Mouse (Mus musculus) embryonic facial prominence, embryonic 11.5 days (tissue): ENCODE measurements around the gene Prdm16. TPM values are rescaled to one million over a fixed set of nuclear protein-coding genes. Genes with fewer than 3 reads are reported as not detected.

Experiments
- ATAC-seq: fragments of 200-750 bp; cut with Nextera tagmentation; replicated peaks from 2 replicates; pipeline ENCODE4 v1.8.0; 2017; ENCODE audit warnings: low read depth; ENCODE audit not compliant: insufficient number of reproducible peaks, low FRiP score, low TSS enrichment
- DNase-seq: peaks from one replicate; pipeline ENCODE4 v3.0.0-alpha.2; 2015; ENCODE audit warnings: low spot score
- H3K27ac ChIP-seq: fragments of 300-500 bp; sonication (generic); replicated peaks from 2 replicates; pipeline ENCODE4 v1.5.1; 2014; ENCODE audit warnings: mild to moderate bottlenecking, low read depth, low read length, control low read depth
- H3K27me3 ChIP-seq: fragments of 300-500 bp; sonication (generic); 2 replicates; pipeline ENCODE4 v1.6.1; 2014; ENCODE audit warnings: mild to moderate bottlenecking, low read length, moderate library complexity, mixed read lengths; ENCODE audit not compliant: control insufficient read depth, insufficient read depth
- H3K36me3 ChIP-seq: fragments of 300-500 bp; sonication (generic); replicated peaks from 2 replicates; pipeline ENCODE4 v1.6.1; 2014; ENCODE audit warnings: low read depth, mild to moderate bottlenecking, low read length, moderate library complexity, mixed read lengths; ENCODE audit not compliant: control insufficient read depth, insufficient read depth
- H3K4me1 ChIP-seq: fragments of 300-500 bp; sonication (generic); 2 replicates; pipeline ENCODE4 v1.6.1; 2014; ENCODE audit warnings: low read length, mixed read lengths; ENCODE audit not compliant: control insufficient read depth, insufficient read depth
- H3K4me2 ChIP-seq: fragments of 300-500 bp; sonication (generic); 2 replicates; pipeline ENCODE4 v1.6.1; 2014; ENCODE audit warnings: low read depth, mild to moderate bottlenecking, control low read depth, low read length, moderate library complexity
- H3K4me3 ChIP-seq: fragments of 300-500 bp; sonication (generic); 2 replicates; pipeline ENCODE4 v1.5.1; 2014; ENCODE audit warnings: low read depth, low read length, control low read depth
- H3K9ac ChIP-seq: fragments of 300-500 bp; sonication (generic); replicated peaks from 2 replicates; pipeline ENCODE4 v1.6.1; 2014; ENCODE audit warnings: mild to moderate bottlenecking, control low read depth, low read length
- H3K9me3 ChIP-seq: fragments of 300-500 bp; sonication (generic); replicated peaks from 2 replicates; pipeline ENCODE4 v1.6.1; 2016; ENCODE audit warnings: mild to moderate bottlenecking, low read length, inconsistent platforms, mixed read lengths; ENCODE audit not compliant: control insufficient read depth
- WGBS: fragments of 180-500 bp; shearing (Covaris S2); extraction: QIAGEN DNeasy Blood & Tissue Kit; methylation state at CpG from one replicate; pipeline ENCODE4 v1.1.7; 2014; 5-methylcytosine and 5-hydroxymethylcytosine counted together
- polyA plus RNA-seq: library from polyadenylated mRNA; unstranded; fragments of >200 nt; fragmentation: Nextera tagmentation; extraction: Ambion mirVana; gene quantifications from 2 replicates; pipeline ENCODE4 v1.2.1, GENCODE M21; 2014

Prdm16 gene
- polyA plus RNA-seq, 1 experiment from 2014 or later, result 22.3 TPM

GRCm38 (mm10) chr4:154511767-154512166 lies 124.9 kb downstream of the Prdm16 start:
- WGBS, result 30% methylated on average over 4 of the region's 4 CpGs
- Histone ChIP-seq H3K9ac (no peak overlapping the region), H3K9me3 (no peaks in the 10 kb centered on the region), H3K27ac (no peak overlapping the region; the same call in 1 of the 2 replicates), H3K4me3 (no peak overlapping the region), H3K4me1 (peaks cover 12% of the 10 kb centered on the region), H3K27me3 (no peaks in the 10 kb centered on the region), H3K4me2 (no peak overlapping the region), H3K36me3 (no peaks in the 10 kb centered on the region)
- no peak for ATAC-seq
- DNase-seq, result peak; percentile 63

- Histone ChIP-seq H3K27me3 (no peaks in the 10 kb centered on the region; the same call in 1 of the 2 replicates), H3K4me3 (no peak overlapping the region), H3K36me3 (no peaks in the 10 kb centered on the region), H3K27ac (no peak overlapping the region), H3K9ac (no peak overlapping the region), H3K4me1 (peaks cover 11% of the 10 kb centered on the region; the same call in 1 of the 2 replicates), H3K4me2 (no peak overlapping the region), H3K9me3 (no peaks in the 10 kb centered on the region)
- ATAC-seq, result no peak
- WGBS, result 9% methylated on average over 20 of the region's 20 CpGs
- DNase-seq, result peak; percentile 59
Measured at GRCm38 (mm10) chr4:154506774-154507435, 129.8 kb downstream of the Prdm16 start.

- DNase-seq, result no peak
- no peak overlapping the region for H3K4me2 ChIP-seq
- H3K4me3 ChIP-seq, result no peak overlapping the region
- no peaks in the 10 kb centered on the region; the same call in 1 of the 2 replicates for H3K27me3 ChIP-seq
- no peaks in the 10 kb centered on the region for H3K36me3 ChIP-seq
- no peak overlapping the region for H3K27ac ChIP-seq
- no peak overlapping the region for H3K9ac ChIP-seq
- WGBS, result 83% methylated on average over 5 of the region's 5 CpGs
- H3K4me1 ChIP-seq, result peaks cover 9% of the 10 kb centered on the region; the same call in 1 of the 2 replicates
- no peaks in the 10 kb centered on the region for H3K9me3 ChIP-seq
- ATAC-seq, result no peak
Measured at GRCm38 (mm10) chr4:154505313-154505712, 131.4 kb downstream of the Prdm16 start.

GRCm38 (mm10) chr4:154503260-154503829 lies 133.3 kb downstream of the Prdm16 start:
- no peaks in the 10 kb centered on the region for H3K36me3 ChIP-seq
- no peak overlapping the region for H3K9ac ChIP-seq
- no peak; the same call in 1 of the 2 replicates for ATAC-seq
- 43% methylated on average over 21 of the region's 21 CpGs for WGBS
- no peaks in the 10 kb centered on the region for H3K9me3 ChIP-seq
- no peak overlapping the region for H3K27ac ChIP-seq
- peaks cover 14% of the 10 kb centered on the region; the same call in 1 of the 2 replicates for H3K4me1 ChIP-seq
- H3K4me3 ChIP-seq, result no peak overlapping the region
- no peak for DNase-seq
- no peaks in the 10 kb centered on the region; the same call in 1 of the 2 replicates for H3K27me3 ChIP-seq
- H3K4me2 ChIP-seq, result no peak overlapping the region

- Histone ChIP-seq H3K4me1 (peaks cover 13% of the 10 kb centered on the region; the same call in 1 of the 2 replicates), H3K36me3 (no peaks in the 10 kb centered on the region), H3K4me3 (no peak overlapping the region), H3K9ac (no peak overlapping the region), H3K9me3 (no peaks in the 10 kb centered on the region), H3K4me2 (no peak overlapping the region), H3K27ac (no peak overlapping the region), H3K27me3 (no peaks in the 10 kb centered on the region; the same call in 1 of the 2 replicates)
- no peak; the same call in 1 of the 2 replicates for ATAC-seq
- 38% methylated on average over 16 of the region's 16 CpGs for WGBS
- no peak for DNase-seq
Measured at GRCm38 (mm10) chr4:154502403-154503000, 134.2 kb downstream of the Prdm16 start.

- H3K4me3 ChIP-seq, result no peak overlapping the region
- no peak overlapping the region for H3K9ac ChIP-seq
- no peaks in the 10 kb centered on the region for H3K9me3 ChIP-seq
- WGBS, result 72% methylated on average over 9 of the region's 9 CpGs
- H3K4me1 ChIP-seq, result peaks cover 17% of the 10 kb centered on the region
- H3K4me2 ChIP-seq, result no peak overlapping the region
- no peaks in the 10 kb centered on the region; the same call in 1 of the 2 replicates for H3K27me3 ChIP-seq
- ATAC-seq (no peak), DNase-seq (no peak)
- H3K36me3 ChIP-seq, result no peaks in the 10 kb centered on the region
- no peak overlapping the region for H3K27ac ChIP-seq
Measured at GRCm38 (mm10) chr4:154500695-154501094, 136.0 kb downstream of the Prdm16 start.

GRCm38 (mm10) chr4:154499701-154500523 lies 136.8 kb downstream of the Prdm16 start:
- H3K4me1 ChIP-seq, result peaks cover 17% of the 10 kb centered on the region
- ATAC-seq, result peak; percentile 40; the same call in 1 of the 2 replicates
- peak; percentile 64 for DNase-seq
- no peaks in the 10 kb centered on the region for H3K9me3 ChIP-seq
- peak overlapping the region; percentile 26; the same call in 1 of the 2 replicates for H3K9ac ChIP-seq
- H3K4me2 ChIP-seq, result no peak overlapping the region
- 28% methylated on average over 29 of the region's 29 CpGs for WGBS
- H3K4me3 ChIP-seq, result no peak overlapping the region
- no peaks in the 10 kb centered on the region for H3K36me3 ChIP-seq
- no peaks in the 10 kb centered on the region; the same call in 1 of the 2 replicates for H3K27me3 ChIP-seq
- H3K27ac ChIP-seq, result no peak overlapping the region
